Mouse (Mus musculus) intestine, postnatal 0 days (tissue): ENCODE data around the gene Napa. TPM values are rescaled to one million over a fixed set of nuclear protein-coding genes. Genes with fewer than 3 reads are reported as not detected.
A peak's percentile ranks its signal among the peaks of the same experiment; 100 is the strongest.

Source experiments
- ATAC-seq: fragments of 200-750 bp; cut with Nextera tagmentation; 2 replicates; pipeline ENCODE4 v1.8.0; 2017; ENCODE audit warnings: mild to moderate bottlenecking, moderate TSS enrichment, moderate library complexity
- H3K27ac ChIP-seq: fragments of 300-500 bp; sonication (generic); 2 replicates; pipeline ENCODE4 v1.5.1; 2014; ENCODE audit warnings: mild to moderate bottlenecking, low read depth, low read length, moderate library complexity
- H3K27me3 ChIP-seq: fragments of 300-500 bp; sonication (generic); replicated peaks from 2 replicates; pipeline ENCODE4 v1.6.1; 2014; ENCODE audit warnings: low read length, mixed read lengths; ENCODE audit not compliant: control insufficient read depth, insufficient read depth
- H3K36me3 ChIP-seq: fragments of 300-500 bp; sonication (generic); 2 replicates; pipeline ENCODE4 v1.6.1; 2014; ENCODE audit warnings: mild to moderate bottlenecking, moderate library complexity; ENCODE audit not compliant: control insufficient read depth, insufficient read depth
- H3K4me1 ChIP-seq: fragments of 300-500 bp; sonication (generic); replicated peaks from 2 replicates; pipeline ENCODE4 v1.6.1; 2014; ENCODE audit warnings: antibody characterized with exemption, low read length, mixed read lengths; ENCODE audit not compliant: control insufficient read depth, insufficient read depth
- H3K4me2 ChIP-seq: fragments of 300-500 bp; sonication (generic); replicated peaks from 2 replicates; pipeline ENCODE4 v1.6.1; 2014; ENCODE audit warnings: low read depth, mild to moderate bottlenecking, moderate library complexity
- H3K4me3 ChIP-seq: fragments of 300-500 bp; sonication (generic); 2 replicates; pipeline ENCODE4 v1.5.1; 2014; ENCODE audit warnings: low read depth, low read length
- H3K9ac ChIP-seq: fragments of 300-500 bp; sonication (generic); 2 replicates; pipeline ENCODE4 v1.6.1; 2014; ENCODE audit warnings: mild to moderate bottlenecking, low read depth, low read length
- H3K9me3 ChIP-seq: fragments of 300-500 bp; sonication (generic); 2 replicates; pipeline ENCODE4 v1.6.1; 2016; ENCODE audit warnings: mixed run types; ENCODE audit not compliant: control insufficient read depth
- CTCF ChIP-seq: sonication (generic); IDR thresholded peaks from 2 replicates; pipeline ENCODE4 v1.5.1; 2016; ENCODE audit warnings: low read depth, mild to moderate bottlenecking, control low read depth, antibody characterized with exemption, moderate library complexity
- WGBS: fragments of 180-500 bp; shearing (Covaris S2); extraction: QIAGEN DNeasy Blood & Tissue Kit; methylation state at CpG from one replicate; pipeline ENCODE4 v1.1.7; 2014; 5-methylcytosine and 5-hydroxymethylcytosine counted together
- polyA plus RNA-seq: library from polyadenylated mRNA; unstranded; fragments of >200 nt; fragmentation: Nextera tagmentation; extraction: Ambion mirVana; gene quantifications from 2 replicates; pipeline ENCODE4 v1.2.1, GENCODE M21; 2015

Napa gene
- polyA plus RNA-seq, 1 experiment from 2014 or later = 201 TPM

DNA sequence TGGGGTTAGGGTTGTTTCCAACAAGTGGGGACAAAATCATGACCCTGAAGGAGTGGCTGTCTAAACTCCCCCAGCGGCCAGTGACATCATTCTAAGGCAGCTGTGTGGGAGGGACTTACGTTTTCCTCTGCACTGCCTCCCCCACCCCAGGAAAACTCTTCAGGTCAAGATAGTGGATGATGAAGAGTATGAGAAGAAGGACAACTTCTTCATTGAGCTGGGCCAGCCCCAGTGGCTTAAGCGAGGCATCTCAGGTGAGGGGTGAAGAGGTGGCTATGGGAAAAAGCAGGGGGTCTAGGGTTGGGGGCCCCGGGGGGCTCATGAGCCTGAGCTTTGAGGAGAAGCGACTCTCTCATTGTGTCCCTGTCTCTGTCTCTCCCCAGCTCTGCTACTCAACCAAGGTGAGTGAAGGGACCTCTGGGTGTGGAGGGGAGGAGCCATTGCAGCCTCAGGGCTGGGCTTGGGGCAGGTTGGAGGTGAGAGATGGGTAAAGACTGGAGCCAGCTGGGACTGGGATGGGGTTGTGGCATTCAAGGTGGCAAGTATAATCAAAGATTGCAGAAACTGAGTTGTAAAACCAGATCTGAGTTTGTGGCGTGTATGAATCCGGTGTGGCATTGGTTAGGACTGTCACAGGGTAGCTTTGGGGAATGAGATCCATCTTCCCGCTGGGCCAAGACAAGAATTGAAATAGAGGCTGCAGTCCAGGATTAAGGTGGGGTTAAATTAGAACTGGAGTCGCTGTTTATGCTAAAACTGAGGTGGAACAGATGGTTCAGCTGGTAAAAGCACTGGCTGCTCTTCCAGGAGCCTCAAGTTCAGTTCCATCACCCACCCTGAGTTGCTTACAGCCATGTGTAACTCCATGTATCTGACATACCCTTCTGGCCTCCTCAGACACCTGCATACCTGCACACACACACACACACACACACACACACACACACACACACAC, 52.2 kb downstream of the Napa start:
- whole genome bisulfite sequencing = 67% methylated on average over 9 of the region's 9 CpGs
- no peaks in the 10 kb centered on the region for H3K36me3 ChIP-seq
- no peak overlapping the region for H3K27ac ChIP-seq
- H3K9me3 ChIP-seq = no peaks in the 10 kb centered on the region
- ATAC-seq = no peak
- no peaks in the 10 kb centered on the region for H3K4me1 ChIP-seq
- H3K4me3 ChIP-seq = no peak overlapping the region
- H3K27me3 ChIP-seq = no peaks in the 10 kb centered on the region
- no peak overlapping the region for H3K9ac ChIP-seq
- H3K4me2 ChIP-seq = no peak overlapping the region
- no peak for TF ChIP-seq CTCF

DNA sequence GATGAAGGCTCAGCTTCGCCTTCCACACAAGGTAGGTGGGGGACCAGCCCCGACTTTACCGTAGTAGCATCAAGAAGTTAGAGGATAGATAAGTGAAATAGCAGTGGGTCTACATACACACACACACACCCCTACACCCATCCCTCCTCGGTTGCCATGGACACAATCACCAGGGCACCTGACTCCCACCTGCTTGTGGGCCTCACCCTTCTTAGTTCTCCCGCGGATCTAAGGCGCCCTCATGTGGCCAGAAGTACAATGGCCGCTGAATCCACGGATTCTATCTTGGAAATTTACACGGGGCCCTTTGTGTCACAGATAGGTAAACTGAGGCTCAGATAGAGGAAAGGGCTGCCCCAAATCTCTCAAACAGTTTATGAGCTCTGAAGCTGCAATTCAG, 55.3 kb downstream of the Napa start:
- TF ChIP-seq CTCF = peak; percentile 89
- ATAC-seq = peak; percentile 66
- Histone ChIP-seq H3K4me1 (no peaks in the 10 kb centered on the region), H3K9me3 (no peaks in the 10 kb centered on the region), H3K9ac (no peak overlapping the region), H3K27me3 (peaks cover 8% of the 10 kb centered on the region; the same call in 1 of the 2 replicates), H3K36me3 (no peaks in the 10 kb centered on the region), H3K27ac (no peak overlapping the region), H3K4me3 (no peak overlapping the region), H3K4me2 (no peak overlapping the region)
- 9% methylated on average over 10 of the region's 10 CpGs for WGBS

DNA sequence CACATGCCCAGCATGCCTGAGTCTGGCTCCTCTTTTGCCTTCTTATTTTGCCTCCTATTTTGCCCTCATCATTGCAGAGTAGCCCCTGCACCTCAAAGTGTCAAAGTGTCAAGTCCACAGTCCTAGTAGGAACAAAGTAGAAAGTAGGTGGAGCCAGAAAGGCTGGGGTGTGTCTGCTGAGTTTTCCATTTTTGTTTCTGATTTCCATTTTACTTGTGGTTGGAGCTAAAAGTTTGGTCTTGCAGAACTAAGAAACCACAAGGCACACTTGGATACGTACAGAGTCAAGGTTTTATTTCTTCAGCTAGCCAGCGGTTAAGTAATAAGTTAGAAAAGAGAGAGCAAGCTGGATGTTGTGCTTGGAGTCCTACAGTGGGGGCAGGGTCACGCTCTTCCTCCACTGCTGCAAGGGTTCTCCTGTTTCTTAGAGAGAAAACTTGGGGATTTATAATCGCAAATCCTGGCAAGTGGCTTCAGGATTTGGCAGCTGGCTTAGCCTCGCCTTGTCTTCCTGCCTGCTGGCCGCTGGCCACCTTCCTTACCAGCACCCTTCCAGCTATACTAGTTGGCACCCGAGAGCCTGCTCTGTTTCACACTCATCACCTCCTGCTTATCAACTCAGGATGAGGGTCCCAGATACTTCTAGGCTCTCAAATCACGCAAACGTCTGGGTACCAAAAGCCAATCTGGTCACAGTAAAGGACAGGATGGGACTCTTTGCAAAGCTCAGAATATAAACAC, 57.0 kb downstream of the Napa start:
- TF ChIP-seq CTCF = no peak
- Histone ChIP-seq H3K9ac (no peak overlapping the region), H3K4me3 (no peak overlapping the region), H3K4me1 (no peaks in the 10 kb centered on the region), H3K36me3 (no peaks in the 10 kb centered on the region), H3K9me3 (no peaks in the 10 kb centered on the region), H3K4me2 (no peak overlapping the region), H3K27ac (no peak overlapping the region), H3K27me3 (peaks cover 13% of the 10 kb centered on the region; the same call in 1 of the 2 replicates)
- ATAC-seq = no peak
- 72% methylated on average over 9 of the region's 9 CpGs for WGBS

DNA sequence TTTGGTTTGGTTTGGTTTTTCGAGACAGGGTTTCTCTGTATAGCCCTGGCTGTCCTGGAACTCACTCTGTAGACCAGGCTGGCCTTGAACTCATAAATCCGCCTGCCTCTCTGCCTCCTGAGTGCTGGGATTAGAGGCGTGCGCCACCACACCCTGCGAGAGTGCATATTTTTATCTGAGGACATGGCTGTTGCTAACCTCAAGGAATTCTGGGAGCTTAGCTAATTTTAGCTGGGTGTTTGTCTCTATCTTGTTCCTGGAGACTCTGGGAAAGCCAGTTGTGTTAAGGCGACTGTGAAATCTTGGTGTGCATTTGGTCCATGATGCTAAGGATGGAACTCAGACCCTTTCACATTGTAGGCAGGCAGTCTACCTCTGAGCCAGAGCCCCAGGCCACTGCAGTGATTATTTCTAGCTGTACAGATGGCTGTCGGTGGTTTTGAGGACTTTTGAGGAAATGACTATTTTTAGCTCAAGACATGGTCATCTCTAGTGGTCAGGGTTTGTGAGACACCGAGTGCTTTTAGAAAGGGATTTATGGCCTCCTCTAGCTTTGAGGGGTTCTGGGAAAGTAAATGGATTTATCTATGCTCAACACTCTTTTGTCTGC, 58.0 kb downstream of the Napa start:
- 61% methylated on average over 8 of the region's 8 CpGs for WGBS

DNA sequence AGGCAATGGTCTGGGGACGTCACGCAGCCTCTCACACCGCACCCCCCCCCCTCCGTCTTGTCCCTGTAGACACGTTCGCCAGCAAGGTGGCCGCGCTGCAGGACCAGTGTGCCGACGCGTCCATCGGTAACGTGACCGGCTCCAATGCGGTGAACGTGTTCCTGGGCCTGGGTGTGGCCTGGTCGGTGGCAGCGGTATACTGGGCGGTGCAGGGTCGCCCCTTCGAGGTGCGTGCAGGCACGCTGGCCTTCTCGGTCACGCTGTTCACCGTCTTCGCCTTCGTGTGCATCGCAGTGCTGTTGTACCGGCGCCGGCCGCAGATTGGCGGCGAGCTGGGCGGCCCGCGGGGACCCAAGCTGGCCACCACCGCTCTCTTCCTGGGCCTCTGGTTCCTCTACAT, 60.5 kb downstream of the Napa start:
- Histone ChIP-seq H3K9me3 (no peaks in the 10 kb centered on the region), H3K4me2 (0 out of 2 replicates have a peak overlapping the region, but pooled peaks have one; percentile 10), H3K9ac (no peak overlapping the region), H3K4me3 (no peak overlapping the region; the same call in 1 of the 2 replicates), H3K4me1 (no peaks in the 10 kb centered on the region), H3K36me3 (no peaks in the 10 kb centered on the region), H3K27me3 (peaks cover 13% of the 10 kb centered on the region; the same call in 1 of the 2 replicates), H3K27ac (no peak overlapping the region)
- no peak for TF ChIP-seq CTCF
- WGBS = 11% methylated on average over 39 of the region's 39 CpGs
- no peak for ATAC-seq

More for the DNA sequence above, 58.0 kb downstream of the Napa start:
- no peak overlapping the region for H3K27ac ChIP-seq
- H3K36me3 ChIP-seq = no peaks in the 10 kb centered on the region
- no peak overlapping the region for H3K4me3 ChIP-seq
- H3K9ac ChIP-seq = no peak overlapping the region
- no peak for TF ChIP-seq CTCF
- H3K9me3 ChIP-seq = no peaks in the 10 kb centered on the region
- peaks cover 13% of the 10 kb centered on the region; the same call in 1 of the 2 replicates for H3K27me3 ChIP-seq
- ATAC-seq = no peak
- H3K4me2 ChIP-seq = no peak overlapping the region
- H3K4me1 ChIP-seq = no peaks in the 10 kb centered on the region

DNA sequence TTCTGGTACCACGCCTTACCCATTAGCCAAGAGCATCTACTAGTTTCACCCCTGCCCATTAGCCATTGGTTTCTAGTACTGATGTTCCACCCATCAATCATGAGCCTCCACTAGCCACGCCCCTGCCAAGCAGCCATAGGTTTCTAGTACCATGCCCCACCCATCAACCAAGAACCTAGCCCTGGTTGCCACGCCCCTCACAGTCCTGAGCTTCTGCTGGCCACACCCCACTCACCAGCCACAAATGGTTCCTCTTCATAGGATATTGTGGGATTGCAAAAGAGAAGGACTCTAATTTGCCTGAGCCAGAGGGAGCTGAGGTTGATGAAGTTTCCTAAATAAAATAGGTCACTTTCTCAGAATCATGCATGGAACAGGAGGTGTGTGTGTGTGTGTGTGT, 62.4 kb downstream of the Napa start:
- WGBS = 58% methylated on average over 3 of the region's 3 CpGs
- H3K4me3 ChIP-seq = no peak overlapping the region
- no peaks in the 10 kb centered on the region for H3K36me3 ChIP-seq
- H3K27me3 ChIP-seq = peaks cover 13% of the 10 kb centered on the region; the same call in 1 of the 2 replicates
- no peaks in the 10 kb centered on the region for H3K9me3 ChIP-seq
- no peak for TF ChIP-seq CTCF
- no peaks in the 10 kb centered on the region for H3K4me1 ChIP-seq
- no peak for ATAC-seq
- no peak overlapping the region for H3K9ac ChIP-seq
- H3K27ac ChIP-seq = no peak overlapping the region
- H3K4me2 ChIP-seq = no peak overlapping the region
